Comparison of ENCODE assay signal across 13 mouse cellular contexts in genomic region chr1:52722586-52722985, GRCm38 (mm10). TPM values are rescaled to one million over a fixed set of nuclear protein-coding genes. Genes with fewer than 3 reads are reported as not detected.
DNase-seq lines count a peak whose midpoint lies in the region; ATAC-seq lines count a peak whose summit lies in the region.
"Had no signal": no experiment of that assay in that cellular context is flagged by ENCODE, and none has a peak within 500 bp of the region (broad histone marks: within the 10 kb centered on the region; RNA-seq: fewer than 3 reads in every experiment).

No protein-coding gene starts in this region.

- H3K27ac ChIP-seq in neural tube, embryonic 15.5 days (replicated peaks), result no peak overlapping the region
- H3K27ac ChIP-seq: hindbrain, embryonic 13.5 days had no signal

- peak; percentile 87 for ATAC-seq in megakaryocyte, adult 5-6 weeks (ENCODE audit: poor library complexity, severe bottlenecking)
- no peak for ATAC-seq in neural tube, embryonic 15.5 days (ENCODE audit: low FRiP score)

- no peak overlapping the region for H3K9ac ChIP-seq in neural tube, embryonic 15.5 days (replicated peaks)
- H3K9ac ChIP-seq: hindbrain, embryonic 13.5 days had no signal

- no peaks in the 10 kb centered on the region for H3K27me3 ChIP-seq in neural tube, embryonic 15.5 days (replicated peaks)
- H3K27me3 ChIP-seq: hindbrain, embryonic 13.5 days had no signal

- 62% methylated on average over 4 of the region's 4 CpGs for WGBS in neural tube, embryonic 15.5 days

- H3K4me2 ChIP-seq in neural tube, embryonic 15.5 days, result no peak overlapping the region
- H3K4me2 ChIP-seq: hindbrain, embryonic 13.5 days had no signal

- peak; percentile 35 to 43 for DNase-seq in frontal cortex, postnatal 36 days (ENCODE audit: low spot score in 2 of 2)
- DNase-seq in frontal cortex, postnatal 25 days (ENCODE audit: low spot score in 2 of 2), result no peak
- peak; percentile 42 to 46 for DNase-seq in lung, adult 18-20 months
- no peak for DNase-seq in lung, postnatal 10 days
- peak; percentile 29 for DNase-seq in Muller cell, postnatal 12 days (ENCODE audit: inconsistent ontology term)
- no peak for DNase-seq in layer of hippocampus, adult 9-10 months (ENCODE audit: low spot score)
- DNase-seq: gastrocnemius, postnatal 25 days; kidney, adult 9 months; thymus, postnatal 4 days had no signal

- no peaks in the 10 kb centered on the region for H3K36me3 ChIP-seq in neural tube, embryonic 15.5 days
- H3K36me3 ChIP-seq: hindbrain, embryonic 13.5 days had no signal

- H3K4me1 ChIP-seq in neural tube, embryonic 15.5 days, result peaks cover 23% of the 10 kb centered on the region

- H3K9me3 ChIP-seq in neural tube, embryonic 15.5 days (replicated peaks), result no peaks in the 10 kb centered on the region
- H3K9me3 ChIP-seq: hindbrain, embryonic 13.5 days had no signal

- H3K4me3 ChIP-seq in neural tube, embryonic 15.5 days (replicated peaks), result no peak overlapping the region
- H3K4me3 ChIP-seq: erythroblast, embryonic 14.5 days; hindbrain, embryonic 13.5 days had no signal

RNA-seq across cellular contexts. Expression of gene Mfsd6, which starts 4.7 kb away (rescaled TPM):
- 30.6 and 33.0 TPM in 2 replicates for total RNA-seq in megakaryocyte, adult 5-6 weeks (2015)
- total RNA-seq in megakaryocyte, adult 5-6 weeks (2017), result 26.8 and 31.8 TPM in 2 replicates
- 10.2 and 11.7 TPM in 2 replicates for polyA plus RNA-seq in neural tube, embryonic 15.5 days (2015; fragmentation: Nextera tagmentation; extraction: Ambion mirVana)
- polyA plus RNA-seq: erythroblast, embryonic 14.5 days had no signal

Comparison
In these comparisons a context has a peak if more than half of its experiments do, and no peak if none do; other contexts are left out.
1. DNase-seq: peak in frontal cortex, postnatal 36 days (2 of 2), lung, adult 18-20 months (2 of 2) and Muller cell, postnatal 12 days (single experiment); none in frontal cortex, postnatal 25 days (0 of 2), lung, postnatal 10 days (single experiment) and layer of hippocampus, adult 9-10 months (single experiment).